Mouse (Mus musculus) testis, adult 2 months (tissue): ENCODE data around the gene Zfp668. TPM values are rescaled to one million over a fixed set of nuclear protein-coding genes. Genes with fewer than 3 reads are reported as not detected.

Source experiments
- H3K27ac ChIP-seq: fragments of 200-500 bp; 2 replicates; pipeline ENCODE4 v1.5.1; 2012; ENCODE audit warnings: low read depth, low read length; ENCODE audit not compliant: control insufficient read depth, insufficient read depth
- H3K27me3 ChIP-seq: fragments of 200-500 bp; 2 replicates; pipeline ENCODE4 v1.6.1; 2012; ENCODE audit warnings: mild to moderate bottlenecking, low read length, moderate library complexity; ENCODE audit not compliant: control insufficient read depth, insufficient read depth
- H3K36me3 ChIP-seq: fragments of 200-500 bp; 2 replicates; pipeline ENCODE4 v1.6.1; 2012; ENCODE audit warnings: mild to moderate bottlenecking, low read length; ENCODE audit not compliant: control insufficient read depth, insufficient read depth
- H3K4me1 ChIP-seq: fragments of 200-500 bp; 2 replicates; pipeline ENCODE4 v1.6.1; 2012; ENCODE audit warnings: low read length; ENCODE audit not compliant: control insufficient read depth, insufficient read depth
- H3K4me3 ChIP-seq: fragments of 200-500 bp; 2 replicates; pipeline ENCODE4 v1.5.1; 2012; ENCODE audit warnings: low read depth, mild to moderate bottlenecking, low read length, moderate library complexity, mixed read lengths; ENCODE audit not compliant: control insufficient read depth
- CTCF ChIP-seq: fragments of 200-500 bp; IDR thresholded peaks from 2 replicates; pipeline ENCODE4 v1.5.1; 2012; ENCODE audit warnings: low read depth, mild to moderate bottlenecking, inconsistent platforms, low read length, moderate library complexity; ENCODE audit not compliant: control insufficient read depth, insufficient read depth, insufficient replicate concordance
- POLR2A ChIP-seq: fragments of 200-500 bp; IDR thresholded peaks from 2 replicates; pipeline ENCODE4 v1.6.1; 2012; ENCODE audit warnings: low read depth, mild to moderate bottlenecking, inconsistent platforms, low read length, moderate library complexity; ENCODE audit not compliant: control insufficient read depth
- polyA plus RNA-seq: library from polyadenylated mRNA; depleted of rRNA; stranded (reverse); fragments of >200 nt; gene quantifications from 2 replicates; pipeline ENCODE4 v1.2.3, GENCODE M21; 2012; rRNA removed

Gene Zfp668
- polyA plus RNA-seq, 1 experiment = 3.2 TPM

- TF ChIP-seq POLR2A (no peak), CTCF (no peak)
- Histone ChIP-seq H3K36me3 (no peaks in the 10 kb centered on the region), H3K27ac (no peak overlapping the region)
Measured at GRCm38 (mm10) chr7:127817776-127818175, 58.9 kb downstream of the Zfp668 start.

GRCm38 (mm10) chr7:127817053-127817452 lies 59.6 kb downstream of the Zfp668 start:
- TF ChIP-seq POLR2A (no peak), CTCF (no peak)
- no peaks in the 10 kb centered on the region for H3K36me3 ChIP-seq
- H3K27ac ChIP-seq = no peak overlapping the region
- H3K4me1 ChIP-seq = peaks cover 2% of the 10 kb centered on the region; the same call in 1 of the 2 replicates
- no peak overlapping the region for H3K4me3 ChIP-seq
- H3K27me3 ChIP-seq = no peaks in the 10 kb centered on the region

More at GRCm38 (mm10) chr7:127817776-127818175, 58.9 kb downstream of the Zfp668 start:
- peaks cover 2% of the 10 kb centered on the region; the same call in 1 of the 2 replicates for H3K4me1 ChIP-seq
- H3K27me3 ChIP-seq = no peaks in the 10 kb centered on the region
- no peak overlapping the region for H3K4me3 ChIP-seq

- no peaks in the 10 kb centered on the region for H3K27me3 ChIP-seq
- H3K4me3 ChIP-seq = no peak overlapping the region
- peak; percentile 24; the same call in 1 of the 2 replicates for TF ChIP-seq CTCF
- no peak for TF ChIP-seq POLR2A
- no peaks in the 10 kb centered on the region for H3K36me3 ChIP-seq
- H3K27ac ChIP-seq = peak overlapping the region; percentile 40
- H3K4me1 ChIP-seq = peaks cover 2% of the 10 kb centered on the region; the same call in 1 of the 2 replicates
Measured at GRCm38 (mm10) chr7:127815954-127816821, 60.4 kb downstream of the Zfp668 start.

GRCm38 (mm10) chr7:127815116-127815665 lies 61.4 kb downstream of the Zfp668 start:
- no peaks in the 10 kb centered on the region for H3K27me3 ChIP-seq
- no peak overlapping the region for H3K4me3 ChIP-seq
- no peaks in the 10 kb centered on the region for H3K36me3 ChIP-seq
- no peak for TF ChIP-seq CTCF
- TF ChIP-seq POLR2A = no peak
- H3K27ac ChIP-seq = peak overlapping the region; percentile 27; the same call in 1 of the 2 replicates
- H3K4me1 ChIP-seq = peaks cover 2% of the 10 kb centered on the region; the same call in 1 of the 2 replicates

DNA sequence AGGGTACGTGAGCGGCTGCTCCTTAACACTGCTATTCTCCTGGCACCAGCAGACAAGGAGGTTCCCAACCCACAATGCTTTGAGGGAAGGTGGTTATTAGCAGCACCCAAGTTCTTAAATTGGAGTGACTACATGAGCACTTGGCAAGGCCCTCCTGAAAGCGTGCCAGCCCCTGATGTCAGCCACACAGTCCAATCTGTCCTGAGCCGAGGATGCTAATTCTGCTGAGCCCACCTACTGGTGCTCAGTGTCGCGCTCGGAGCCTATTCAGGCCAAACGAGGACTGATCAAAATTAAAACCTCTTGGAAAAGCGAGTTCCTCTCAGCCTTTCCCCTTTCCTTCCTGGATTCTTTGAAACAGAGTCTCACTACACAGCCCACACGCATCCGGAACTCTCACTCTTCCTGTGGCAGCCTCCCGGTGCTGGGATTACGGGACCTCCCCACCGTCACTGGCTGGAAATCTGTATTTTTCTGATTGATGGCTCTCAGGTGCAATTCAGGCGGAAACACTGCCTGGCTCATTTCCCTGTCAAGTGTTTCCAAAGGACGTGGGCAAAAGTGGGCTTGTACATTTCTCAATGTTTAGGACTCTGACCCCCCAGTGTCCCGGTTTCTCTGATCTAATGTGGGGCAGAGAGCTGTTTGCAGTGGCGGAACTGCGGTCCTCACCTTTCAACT lies 62.2 kb downstream of the Zfp668 start:
- H3K36me3 ChIP-seq = no peaks in the 10 kb centered on the region
- H3K27ac ChIP-seq = peak overlapping the region; percentile 73
- no peaks in the 10 kb centered on the region for H3K27me3 ChIP-seq
- TF ChIP-seq POLR2A (no peak), CTCF (no peak)
- no peak overlapping the region for H3K4me3 ChIP-seq
- H3K4me1 ChIP-seq = peaks cover 2% of the 10 kb centered on the region; the same call in 1 of the 2 replicates

- Histone ChIP-seq H3K36me3 (no peaks in the 10 kb centered on the region), H3K4me3 (no peak overlapping the region), H3K4me1 (peaks cover 2% of the 10 kb centered on the region; the same call in 1 of the 2 replicates), H3K27ac (peak overlapping the region; percentile 73), H3K27me3 (no peaks in the 10 kb centered on the region)
- TF ChIP-seq CTCF = no peak
- no peak for TF ChIP-seq POLR2A
Measured at GRCm38 (mm10) chr7:127813821-127814220, 62.8 kb downstream of the Zfp668 start.

Other genes starting within 250 kb of the Zfp668 start
- 69.0 and 79.6 TPM in 2 replicates for gene Bcl7c, start 167.9 kb downstream of the Zfp668 start, polyA plus RNA-seq
- gene Ctf1, start 164.1 kb downstream of the Zfp668 start, polyA plus RNA-seq = 4.7 and 5.1 TPM in 2 replicates
- 0.07 TPM in 1 of 2 replicates, not detected in the other for gene Ctf2, start 144.7 kb downstream of the Zfp668 start, polyA plus RNA-seq
- 36.9 and 37.2 TPM in 2 replicates for gene Fbxl19, start 132.3 kb downstream of the Zfp668 start, polyA plus RNA-seq
- 13.8 and 13.9 TPM in 2 replicates for gene Orai3, start 107.0 kb downstream of the Zfp668 start, polyA plus RNA-seq
- 15.9 and 18.2 TPM in 2 replicates for gene Setd1a, start 100.2 kb downstream of the Zfp668 start, polyA plus RNA-seq
- not detected in 2 replicates for gene Gm49388, start 91.2 kb downstream of the Zfp668 start, polyA plus RNA-seq
- gene Hsd3b7, start 76.2 kb downstream of the Zfp668 start, polyA plus RNA-seq = 6.1 and 7.1 TPM in 2 replicates
- gene Stx4a, start 52.5 kb downstream of the Zfp668 start, polyA plus RNA-seq = 18.3 and 19.4 TPM in 2 replicates
- gene Stx1b, start 52.3 kb downstream of the Zfp668 start, polyA plus RNA-seq = 2.2 and 2.4 TPM in 2 replicates
- gene Zfp646, start 607 bp downstream of the Zfp668 start, polyA plus RNA-seq = 57.9 and 60.3 TPM in 2 replicates
- 0.76 and 0.88 TPM in 2 replicates for gene Prss53, start 14.1 kb upstream of the Zfp668 start, polyA plus RNA-seq
- not detected in 2 replicates for gene Gm21974, start 18.6 kb upstream of the Zfp668 start, polyA plus RNA-seq
- 29.3 and 39.0 TPM in 2 replicates for gene Vkorc1, start 18.8 kb upstream of the Zfp668 start, polyA plus RNA-seq
- 7.9 and 10.6 TPM in 2 replicates for gene Bckdk, start 27.3 kb upstream of the Zfp668 start, polyA plus RNA-seq
- gene Kat8, start 35.7 kb upstream of the Zfp668 start, polyA plus RNA-seq = 98.4 and 105 TPM in 2 replicates
- 0.26 and 4.0 TPM in 2 replicates for gene Prss8, start 53.3 kb upstream of the Zfp668 start, polyA plus RNA-seq
- 5.9 and 6.3 TPM in 2 replicates for gene Prss36, start 69.9 kb upstream of the Zfp668 start, polyA plus RNA-seq
- 271 and 306 TPM in 2 replicates for gene Fus, start 90.6 kb upstream of the Zfp668 start, polyA plus RNA-seq
- gene Pycard, start 117.0 kb upstream of the Zfp668 start, polyA plus RNA-seq = 2.9 and 3.1 TPM in 2 replicates
- gene Trim72, start 127.1 kb upstream of the Zfp668 start, polyA plus RNA-seq = 0.25 and 0.32 TPM in 2 replicates
- gene Itgam, start 185.8 kb upstream of the Zfp668 start, polyA plus RNA-seq = 0.25 and 0.55 TPM in 2 replicates
- not detected in 2 replicates for gene Gm49368, start 185.9 kb upstream of the Zfp668 start, polyA plus RNA-seq